Mouse (Mus musculus): Measurements from ENCODE around the gene Rela. TPM values are rescaled to one million over a fixed set of nuclear protein-coding genes. Genes with fewer than 3 reads are reported as not detected.
"Not testable (repeated sequence)": the region's sequence is repeated elsewhere in the genome, so short reads cannot be mapped to it uniquely, and the experiment has no call there.

The Rela gene
- polyA plus RNA-seq, 1 experiment from 2014 or later = 29.8 TPM

- peaks cover 64% of the 10 kb centered on the region for H3K36me3 ChIP-seq (ENCODE audit: control insufficient read depth, insufficient read depth, low read length)
- WGBS = 85% methylated on average over 18 of the region's 18 CpGs
- ATAC-seq = no peak
- no peak overlapping the region for H3K4me2 ChIP-seq (ENCODE audit: low read length)
- H3K9ac ChIP-seq (ENCODE audit: low read length) = no peak overlapping the region
- no peak overlapping the region for H3K4me3 ChIP-seq (ENCODE audit: low read depth, low read length)
- peaks cover 3% of the 10 kb centered on the region; the same call in 1 of the 2 replicates for H3K4me1 ChIP-seq (ENCODE audit: control insufficient read depth, insufficient read depth, low read length)
- DNase-seq (ENCODE audit: low spot score) = no peak
- no peaks in the 10 kb centered on the region for H3K9me3 ChIP-seq (replicated peaks; ENCODE audit: control insufficient read depth, low read length)
- no peak overlapping the region for H3K27ac ChIP-seq (ENCODE audit: low read depth, low read length)
- H3K27me3 ChIP-seq (replicated peaks; ENCODE audit: control insufficient read depth, insufficient read depth, low read length) = no peaks in the 10 kb centered on the region
These were observed 29.1 kb downstream of the Rela start for GRCm38 (mm10) chr19:5666386-5666785.

- Histone ChIP-seq H3K4me3 (ENCODE audit: low read depth, low read length) (no peak overlapping the region), H3K4me1 (ENCODE audit: control insufficient read depth, insufficient read depth, low read length) (peaks cover 3% of the 10 kb centered on the region; the same call in 1 of the 2 replicates), H3K9ac (ENCODE audit: low read length) (no peak overlapping the region), H3K27me3 (replicated peaks; ENCODE audit: control insufficient read depth, insufficient read depth, low read length) (no peaks in the 10 kb centered on the region), H3K36me3 (ENCODE audit: control insufficient read depth, insufficient read depth, low read length) (peaks cover 80% of the 10 kb centered on the region), H3K4me2 (ENCODE audit: low read length) (no peak overlapping the region), H3K27ac (ENCODE audit: low read depth, low read length) (no peak overlapping the region), H3K9me3 (replicated peaks; ENCODE audit: control insufficient read depth, low read length) (no peaks in the 10 kb centered on the region)
- DNase-seq (ENCODE audit: low spot score) (no peak), ATAC-seq (no peak)
- 95% methylated on average over 4 of the region's 4 CpGs for WGBS
These were observed 31.1 kb downstream of the Rela start for GRCm38 (mm10) chr19:5668372-5668771.

- ATAC-seq (no peak), DNase-seq (ENCODE audit: low spot score) (no peak)
- Histone ChIP-seq H3K27me3 (replicated peaks; ENCODE audit: control insufficient read depth, insufficient read depth, low read length) (no peaks in the 10 kb centered on the region), H3K9me3 (replicated peaks; ENCODE audit: control insufficient read depth, low read length) (no peaks in the 10 kb centered on the region), H3K4me2 (ENCODE audit: low read length) (no peak overlapping the region), H3K4me3 (ENCODE audit: low read depth, low read length) (no peak overlapping the region), H3K36me3 (ENCODE audit: control insufficient read depth, insufficient read depth, low read length) (peaks cover 95% of the 10 kb centered on the region), H3K4me1 (ENCODE audit: control insufficient read depth, insufficient read depth, low read length) (no peaks in the 10 kb centered on the region), H3K27ac (ENCODE audit: low read depth, low read length) (no peak overlapping the region), H3K9ac (ENCODE audit: low read length) (no peak overlapping the region)
- 88% methylated on average over 4 of the region's 4 CpGs for WGBS
These were observed 43.1 kb downstream of the Rela start for GRCm38 (mm10) chr19:5680432-5680831.

- ATAC-seq = no peak
- Histone ChIP-seq H3K4me1 (ENCODE audit: control insufficient read depth, insufficient read depth, low read length) (peaks cover 9% of the 10 kb centered on the region), H3K36me3 (ENCODE audit: control insufficient read depth, insufficient read depth, low read length) (peaks cover 77% of the 10 kb centered on the region), H3K9me3 (replicated peaks; ENCODE audit: control insufficient read depth, low read length) (no peaks in the 10 kb centered on the region), H3K27ac (ENCODE audit: low read depth, low read length) (no peak overlapping the region), H3K4me2 (ENCODE audit: low read length) (no peak overlapping the region), H3K27me3 (replicated peaks; ENCODE audit: control insufficient read depth, insufficient read depth, low read length) (no peaks in the 10 kb centered on the region), H3K9ac (ENCODE audit: low read length) (no peak overlapping the region), H3K4me3 (ENCODE audit: low read depth, low read length) (no peak overlapping the region)
- DNase-seq (ENCODE audit: low spot score) = no peak
- WGBS = 91% methylated on average over 12 of the region's 12 CpGs
These were observed 47.0 kb downstream of the Rela start for GRCm38 (mm10) chr19:5684236-5684635.

DNA sequence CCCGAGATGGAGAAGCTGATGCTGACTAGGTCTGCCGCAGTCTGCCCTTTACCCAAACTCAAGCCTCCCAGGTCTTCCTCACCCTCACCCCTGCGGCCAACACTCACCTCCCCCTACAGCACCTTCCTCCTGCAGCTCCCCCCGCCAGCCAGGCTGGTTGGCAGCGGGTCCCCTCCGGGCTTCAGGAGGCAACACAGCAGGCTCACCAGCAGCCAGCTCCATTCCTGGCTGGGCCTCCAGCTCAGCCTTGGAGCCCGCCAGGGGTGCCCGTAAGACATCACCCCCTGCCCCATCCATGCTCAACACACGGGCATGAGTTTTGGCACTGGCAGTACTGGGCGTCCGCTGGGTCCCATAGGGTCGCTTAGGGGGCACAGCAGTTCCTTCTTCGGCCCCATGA, 47.7 kb downstream of the Rela start:
- Histone ChIP-seq H3K9ac (ENCODE audit: low read length) (no peak overlapping the region), H3K9me3 (replicated peaks; ENCODE audit: control insufficient read depth, low read length) (no peaks in the 10 kb centered on the region), H3K4me3 (ENCODE audit: low read depth, low read length) (no peak overlapping the region), H3K36me3 (ENCODE audit: control insufficient read depth, insufficient read depth, low read length) (peaks cover 70% of the 10 kb centered on the region), H3K4me1 (ENCODE audit: control insufficient read depth, insufficient read depth, low read length) (peaks cover 10% of the 10 kb centered on the region), H3K4me2 (ENCODE audit: low read length) (no peak overlapping the region), H3K27ac (ENCODE audit: low read depth, low read length) (no peak overlapping the region), H3K27me3 (replicated peaks; ENCODE audit: control insufficient read depth, insufficient read depth, low read length) (no peaks in the 10 kb centered on the region)
- ATAC-seq (no peak), DNase-seq (ENCODE audit: low spot score) (no peak)
- WGBS = 94% methylated on average over 13 of the region's 13 CpGs

DNA sequence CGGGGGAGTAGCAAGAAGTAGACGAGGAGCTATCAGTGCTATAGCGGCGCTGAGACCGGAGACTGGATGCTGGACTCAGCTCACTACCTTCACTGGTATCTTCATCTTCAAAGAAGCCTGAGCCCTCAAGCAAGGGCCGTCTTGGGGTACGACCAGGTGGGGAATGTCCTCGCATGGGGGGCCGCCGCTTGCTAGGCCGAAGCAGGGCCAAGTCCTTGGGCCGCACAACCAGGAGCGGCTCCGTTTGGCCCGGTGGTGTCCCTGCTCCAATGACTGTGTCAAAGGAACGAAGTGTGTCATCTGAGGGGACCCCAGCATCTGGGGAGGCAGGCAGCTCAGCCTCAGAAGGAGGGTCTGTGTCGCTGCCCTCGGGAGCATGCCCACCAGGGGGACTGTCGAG, 48.1 kb downstream of the Rela start:
- Histone ChIP-seq H3K9ac (ENCODE audit: low read length) (no peak overlapping the region), H3K4me3 (ENCODE audit: low read depth, low read length) (no peak overlapping the region), H3K4me2 (ENCODE audit: low read length) (no peak overlapping the region), H3K27me3 (replicated peaks; ENCODE audit: control insufficient read depth, insufficient read depth, low read length) (no peaks in the 10 kb centered on the region), H3K27ac (ENCODE audit: low read depth, low read length) (no peak overlapping the region), H3K9me3 (replicated peaks; ENCODE audit: control insufficient read depth, low read length) (no peaks in the 10 kb centered on the region), H3K36me3 (ENCODE audit: control insufficient read depth, insufficient read depth, low read length) (peaks cover 65% of the 10 kb centered on the region), H3K4me1 (ENCODE audit: control insufficient read depth, insufficient read depth, low read length) (peaks cover 15% of the 10 kb centered on the region)
- 95% methylated on average over 19 of the region's 19 CpGs for WGBS
- ATAC-seq = no peak
- no peak for DNase-seq (ENCODE audit: low spot score)

DNA sequence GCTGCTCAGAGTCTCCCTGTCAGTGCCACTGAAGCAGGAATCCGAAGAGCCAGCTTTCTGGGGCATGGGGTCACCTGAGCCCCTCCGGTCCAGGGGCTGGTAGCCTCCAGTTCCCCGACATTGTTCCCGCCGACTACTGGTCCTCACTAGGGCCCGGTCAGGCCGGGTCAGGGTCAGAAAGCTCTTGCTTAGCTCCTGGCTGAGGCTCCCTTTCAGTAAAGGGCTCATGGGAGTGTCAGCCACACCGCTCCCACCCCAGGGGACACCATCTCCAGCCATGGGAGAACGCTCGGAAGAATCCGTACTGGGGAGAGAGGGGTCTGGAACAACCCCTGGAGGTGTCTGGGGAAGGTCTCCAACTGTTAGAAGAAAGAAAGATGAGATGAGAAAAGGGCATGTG, 48.6 kb downstream of the Rela start:
- Histone ChIP-seq H3K4me2 (ENCODE audit: low read length) (no peak overlapping the region), H3K9ac (ENCODE audit: low read length) (no peak overlapping the region), H3K27me3 (replicated peaks; ENCODE audit: control insufficient read depth, insufficient read depth, low read length) (no peaks in the 10 kb centered on the region), H3K36me3 (ENCODE audit: control insufficient read depth, insufficient read depth, low read length) (peaks cover 65% of the 10 kb centered on the region), H3K9me3 (replicated peaks; ENCODE audit: control insufficient read depth, low read length) (no peaks in the 10 kb centered on the region), H3K4me3 (ENCODE audit: low read depth, low read length) (no peak overlapping the region), H3K4me1 (ENCODE audit: control insufficient read depth, insufficient read depth, low read length) (peaks cover 16% of the 10 kb centered on the region), H3K27ac (ENCODE audit: low read depth, low read length) (no peak overlapping the region)
- DNase-seq (ENCODE audit: low spot score) = no peak
- ATAC-seq = no peak
- 94% methylated on average over 11 of the region's 11 CpGs for WGBS

DNA sequence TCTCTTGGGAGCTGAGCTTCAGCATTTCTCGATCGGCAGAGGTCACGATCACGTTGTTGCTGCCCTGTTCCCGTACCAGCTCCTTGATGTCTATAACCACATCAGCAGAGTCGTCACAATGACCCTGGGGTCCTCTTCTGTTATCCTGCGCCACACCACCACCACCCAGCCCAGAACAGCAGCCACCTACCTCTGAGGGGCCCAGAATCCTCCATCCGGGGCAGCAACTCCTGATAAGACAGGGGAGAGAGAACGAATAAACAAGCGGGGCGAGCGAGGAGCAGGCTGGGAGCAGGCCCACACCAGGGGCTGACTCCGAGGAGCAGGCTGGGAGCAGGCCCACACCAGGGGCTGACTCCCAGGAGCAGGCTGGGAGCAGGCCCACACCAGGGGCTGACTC, 49.2 kb downstream of the Rela start:
- DNase-seq (ENCODE audit: low spot score) (no peak), ATAC-seq (no peak)
- no peaks in the 10 kb centered on the region for H3K9me3 ChIP-seq (replicated peaks; ENCODE audit: control insufficient read depth, low read length)
- no peak overlapping the region for H3K4me3 ChIP-seq (ENCODE audit: low read depth, low read length)
- H3K4me1 ChIP-seq (ENCODE audit: control insufficient read depth, insufficient read depth, low read length) = peaks cover 19% of the 10 kb centered on the region
- H3K9ac ChIP-seq (ENCODE audit: low read length) = no peak overlapping the region
- 97% methylated on average over 13 of the region's 13 CpGs for WGBS
- peaks cover 65% of the 10 kb centered on the region for H3K36me3 ChIP-seq (ENCODE audit: control insufficient read depth, insufficient read depth, low read length)
- no peak overlapping the region for H3K4me2 ChIP-seq (ENCODE audit: low read length)
- no peak overlapping the region for H3K27ac ChIP-seq (ENCODE audit: low read depth, low read length)
- H3K27me3 ChIP-seq (replicated peaks; ENCODE audit: control insufficient read depth, insufficient read depth, low read length) = no peaks in the 10 kb centered on the region

DNA sequence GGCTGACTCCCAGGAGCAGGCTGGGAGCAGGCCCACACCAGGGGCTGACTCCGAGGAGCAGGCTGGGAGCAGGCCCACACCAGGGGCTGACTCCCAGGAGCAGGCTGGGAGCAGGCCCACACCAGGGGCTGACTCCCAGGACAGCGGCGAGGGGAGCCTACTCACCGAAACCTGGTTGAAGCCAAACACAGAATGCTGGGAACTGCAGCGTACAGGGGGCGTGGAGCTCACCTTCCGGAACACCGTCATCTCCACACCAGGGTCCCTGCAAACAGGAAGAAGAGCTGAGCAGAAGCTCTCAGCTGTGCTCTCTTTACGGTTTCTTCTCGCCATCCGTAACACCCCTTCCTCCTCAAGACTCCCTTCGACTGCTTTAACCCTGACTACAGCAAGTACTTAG, 49.7 kb downstream of the Rela start:
- 0 out of 2 replicates have a peak overlapping the region, but pooled peaks have one; percentile 14 for H3K9ac ChIP-seq (ENCODE audit: low read length)
- not testable (repeated sequence) for H3K4me3 ChIP-seq (ENCODE audit: low read depth, low read length)

More for the DNA sequence above, 49.7 kb downstream of the Rela start:
- not testable (repeated sequence) for H3K27ac ChIP-seq (ENCODE audit: low read depth, low read length); H3K27me3 ChIP-seq (replicated peaks; ENCODE audit: control insufficient read depth, insufficient read depth, low read length); H3K9me3 ChIP-seq (replicated peaks; ENCODE audit: control insufficient read depth, low read length); ATAC-seq; DNase-seq (ENCODE audit: low spot score); H3K4me2 ChIP-seq (ENCODE audit: low read length)
- H3K4me1 ChIP-seq (ENCODE audit: control insufficient read depth, insufficient read depth, low read length) = peaks cover 19% of the 10 kb centered on the region
- WGBS = 94% methylated on average over 12 of the region's 12 CpGs
- H3K36me3 ChIP-seq (ENCODE audit: control insufficient read depth, insufficient read depth, low read length) = peaks cover 64% of the 10 kb centered on the region
